Mouse (Mus musculus) lung, adult 2 months (tissue): ENCODE results near the gene Hecw2.

Experiments
- CTCF ChIP-seq: fragments of 200-500 bp; IDR thresholded peaks from 2 replicates; pipeline ENCODE4 v1.5.1; 2011; ENCODE audit warnings: mild to moderate bottlenecking, low read length, control low read depth; ENCODE audit not compliant: insufficient read depth
- POLR2A ChIP-seq: fragments of 200-500 bp; IDR thresholded peaks from 2 replicates; pipeline ENCODE4 v1.6.1; 2011; ENCODE audit warnings: low read depth, mild to moderate bottlenecking, control low read depth, low read length, borderline replicate concordance; ENCODE audit errors: extremely low read depth

DNA sequence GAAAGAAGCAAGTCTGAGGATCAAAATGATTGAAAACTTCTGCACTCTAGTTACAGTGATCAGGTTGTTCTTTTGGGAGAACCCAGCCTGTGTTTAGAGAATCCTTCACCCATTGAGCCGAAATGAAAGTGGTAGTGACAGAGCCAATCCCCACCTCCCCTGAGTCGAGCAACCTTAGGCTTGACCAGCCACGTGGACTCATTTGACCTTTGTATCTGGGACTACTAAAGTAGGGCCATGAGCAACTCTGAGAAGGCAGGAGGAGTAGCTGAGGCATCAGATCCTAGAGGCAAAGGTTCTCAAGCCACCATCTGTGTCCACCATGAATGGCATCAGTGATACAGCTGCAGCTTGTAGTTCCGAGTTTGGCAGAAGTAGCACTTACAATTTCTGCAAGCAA lies 399.4 kb downstream of the Hecw2 start:
- no peak for TF ChIP-seq POLR2A
- TF ChIP-seq CTCF, result no peak
